Mouse (Mus musculus): Measurements from ENCODE around the gene Hfe.

DNA sequence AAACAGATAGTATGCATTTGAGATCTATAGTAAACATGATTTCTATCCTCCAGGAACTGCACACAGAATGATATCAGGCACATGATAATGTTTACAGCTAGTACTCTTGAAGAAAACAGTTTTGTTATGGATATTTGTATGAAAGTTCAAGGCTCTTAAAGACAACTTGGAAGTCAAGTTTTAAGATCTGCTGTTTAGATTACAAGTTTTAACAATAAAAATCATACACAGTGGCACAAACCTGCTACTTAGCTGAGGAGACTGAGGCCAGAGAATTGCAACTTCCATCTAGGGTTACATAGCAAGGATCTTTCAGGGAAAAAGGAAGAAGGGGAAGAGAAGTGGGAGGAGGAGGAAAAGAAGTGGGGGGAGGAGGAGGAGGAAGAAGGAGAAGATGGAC, 44.3 kb upstream of the Hfe start:
- TF ChIP-seq EP300 (IDR thresholded peaks at IDR 0.05; ENCODE audit: low read depth), result no peak
- TF ChIP-seq CTCF (IDR thresholded peaks at IDR 0.05; ENCODE audit: low read depth), result no peak

Data from liver, embryonic 14.5 days (tissue).